Mouse (Mus musculus) ES-E14 (cell line): Measurements from ENCODE around the gene Krtap2-4.

Experiments
- HCFC1 ChIP-seq: IDR thresholded peaks from 2 replicates; pipeline ENCODE4 v1.6.1; 2012; ENCODE audit warnings: low read length, inconsistent platforms, borderline replicate concordance; ENCODE audit not compliant: insufficient read depth
- ZNF384 ChIP-seq: IDR thresholded peaks from 2 replicates; pipeline ENCODE4 v1.6.1; 2012; ENCODE audit warnings: low read depth, low read length, inconsistent platforms

DNA sequence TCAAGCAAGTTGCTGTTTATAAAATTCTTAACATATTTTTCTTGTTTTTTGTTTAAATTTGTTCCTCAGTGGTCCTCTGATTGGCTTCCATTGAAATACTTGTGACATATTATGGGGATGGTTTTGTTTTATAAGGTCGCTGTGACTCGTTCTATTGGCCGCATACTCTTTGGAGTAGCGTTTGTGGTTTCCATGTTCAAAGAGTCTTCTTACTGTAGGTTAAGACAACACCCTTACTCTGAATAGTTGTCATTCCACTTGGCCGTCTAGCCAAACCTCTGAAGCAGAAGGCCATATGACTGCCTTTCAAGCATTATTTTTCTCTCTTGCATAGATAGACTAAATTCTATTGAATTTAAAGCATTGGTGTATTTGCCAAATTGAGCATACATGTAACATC lies 33.6 kb downstream of the Krtap2-4 start:
- TF ChIP-seq ZNF384 (no peak), HCFC1 (no peak)
